Mouse (Mus musculus) cerebellum, adult 11 months (tissue): ENCODE measurements at regions not wholly inside any gene's neighbourhood (a gene's known extent, or its start where the extent isn't known, plus 50 kb on each side); places are given as distances from the start of the nearest gene placed in this dataset.

Experiments used
- DNase-seq: peaks from one replicate; pipeline ENCODE4 v3.0.0; 2022

GRCm38 (mm10) chr9:74342176-74342575 is 232.0 kb downstream of the Wdr72 start:
- DNase-seq, result no peak

- no peak for DNase-seq
Observed at GRCm38 (mm10) chr9:74345027-74345426, 234.9 kb downstream of the Wdr72 start.

- no peak for DNase-seq
Observed at GRCm38 (mm10) chr9:74348776-74349175, 238.6 kb downstream of the Wdr72 start.

- no peak for DNase-seq
Observed at GRCm38 (mm10) chr9:74365930-74366438, 255.8 kb downstream of the Wdr72 start.

GRCm38 (mm10) chr9:74376191-74376590 is 266.0 kb downstream of the Wdr72 start:
- no peak for DNase-seq

GRCm38 (mm10) chr9:74377204-74377603 is 267.0 kb downstream of the Wdr72 start:
- DNase-seq, result no peak

- no peak for DNase-seq
Observed at GRCm38 (mm10) chr9:74384206-74384896, 274.2 kb downstream of the Wdr72 start.

- DNase-seq, result no peak
Observed at GRCm38 (mm10) chr9:74425594-74425993, 315.4 kb downstream of the Wdr72 start.

- no peak for DNase-seq
Observed at GRCm38 (mm10) chr9:74449981-74450380, 339.8 kb downstream of the Wdr72 start.

- no peak for DNase-seq
Observed at GRCm38 (mm10) chr9:74461084-74461483, 350.9 kb downstream of the Wdr72 start.

- no peak for DNase-seq
Observed at GRCm38 (mm10) chr9:74476830-74477229, 366.7 kb downstream of the Wdr72 start.

- DNase-seq, result no peak
Observed at GRCm38 (mm10) chr9:74479273-74479672, 369.1 kb downstream of the Wdr72 start.

- no peak for DNase-seq
Observed at GRCm38 (mm10) chr9:74513887-74514286, 347.8 kb upstream of the Onecut1 start.

GRCm38 (mm10) chr9:74528550-74528949 is 333.2 kb upstream of the Onecut1 start:
- no peak for DNase-seq

GRCm38 (mm10) chr9:74530317-74530716 is 331.4 kb upstream of the Onecut1 start:
- DNase-seq, result peak; percentile 36

GRCm38 (mm10) chr9:74530748-74531147 is 331.0 kb upstream of the Onecut1 start:
- no peak for DNase-seq

GRCm38 (mm10) chr9:74531986-74532385 is 329.7 kb upstream of the Onecut1 start:
- DNase-seq, result no peak

GRCm38 (mm10) chr9:74534976-74535375 is 326.7 kb upstream of the Onecut1 start:
- no peak for DNase-seq

GRCm38 (mm10) chr9:74556116-74556515 is 305.6 kb upstream of the Onecut1 start:
- no peak for DNase-seq

- DNase-seq, result no peak
Observed at GRCm38 (mm10) chr9:74592757-74593156, 269.0 kb upstream of the Onecut1 start.

- DNase-seq, result no peak
Observed at GRCm38 (mm10) chr9:74593970-74594369, 267.8 kb upstream of the Onecut1 start.

GRCm38 (mm10) chr9:74604415-74604814 is 257.3 kb upstream of the Onecut1 start:
- DNase-seq, result no peak

- no peak for DNase-seq
Observed at GRCm38 (mm10) chr9:74621957-74622356, 239.8 kb upstream of the Onecut1 start.

GRCm38 (mm10) chr9:74645394-74645793 is 216.3 kb upstream of the Onecut1 start:
- no peak for DNase-seq

- DNase-seq, result no peak
Observed at GRCm38 (mm10) chr9:74650036-74650435, 211.7 kb upstream of the Onecut1 start.
